Mouse (Mus musculus) small intestine, adult 2 months (tissue): ENCODE data around the gene Kdm4b.

Experiments
- CTCF ChIP-seq: fragments of 200-500 bp; IDR thresholded peaks from 2 replicates; pipeline ENCODE4 v1.5.1; 2012; ENCODE audit warnings: low read depth, mild to moderate bottlenecking, control low read depth, inconsistent platforms, low read length, moderate library complexity, mixed read lengths; ENCODE audit not compliant: insufficient replicate concordance, insufficient read length; ENCODE audit errors: extremely low read depth
- POLR2A ChIP-seq: fragments of 200-500 bp; IDR thresholded peaks from 2 replicates; pipeline ENCODE4 v1.6.1; 2012; ENCODE audit warnings: low read depth, mild to moderate bottlenecking, control low read depth, inconsistent platforms, low read length, moderate library complexity

- TF ChIP-seq CTCF (no peak), POLR2A (no peak)
Measured at GRCm38 (mm10) chr17:56343466-56343865, 17.6 kb downstream of the Kdm4b start.
